Mouse (Mus musculus) pancreas, adult 10 weeks (tissue): ENCODE results near the gene Eif5a2. TPM values are rescaled to one million over a fixed set of nuclear protein-coding genes. Genes with fewer than 3 reads are reported as not detected.

Source experiments
- polyA plus RNA-seq: library from polyadenylated mRNA; stranded (reverse); fragments of 350-450 nt; fragmentation: Illumina TruSeq; extraction: RNeasy Lipid Tissue Mini Kit (QIAGEN cat#74804); gene quantifications from one replicate; pipeline ENCODE4 v1.2.3, GENCODE M21; 2015; ENCODE audit warnings: low read depth, low replicate concordance; ENCODE audit not compliant: insufficient read depth

Eif5a2 gene
- polyA plus RNA-seq, result 0.87 TPM

GRCm38 (mm10) chr3:28780994-28781393, at the start of gene Eif5a2:
Eif5a2 (plus strand) TSS chr3:28781276.

GRCm38 (mm10) chr3:28805301-28806097, 24.4 kb downstream of the Eif5a2 start, which contains the start of gene Rpl22l1:
Rpl22l1 (plus strand) TSS chr3:28805436.

Other genes with a start within 250 kb of the Eif5a2 start
- gene Slc2a2, start 83.4 kb upstream of the Eif5a2 start, polyA plus RNA-seq, result 10.9 TPM
- 127 TPM for gene Rpl22l1, start 24.2 kb downstream of the Eif5a2 start, polyA plus RNA-seq
- gene Gm1527, start 111.3 kb downstream of the Eif5a2 start, polyA plus RNA-seq, result not detected